Mouse (Mus musculus): ENCODE results near the gene Akna.
"Not testable (repeated sequence)": the region's sequence is repeated elsewhere in the genome, so short reads cannot be mapped to it uniquely, and the experiment has no call there.

Akna gene

GRCm38 (mm10) chr4:63319566-63319965, 83.6 kb downstream of the Akna start:
- not testable (repeated sequence) for DNase-seq (ENCODE audit: low spot score)

Data from testis, postnatal 14 days (tissue).